Mouse (Mus musculus): ENCODE measurements around the gene Bcat2.

GRCm38 (mm10) chr7:45591880-45592279 is 21.9 kb downstream of the Bcat2 start:
- TF ChIP-seq POLR2A (IDR thresholded peaks at IDR 0.05; ENCODE audit: control insufficient read depth, low read depth, low read length), result no peak
- TF ChIP-seq CTCF (IDR thresholded peaks at IDR 0.05; ENCODE audit: control insufficient read depth, insufficient read depth, insufficient replicate concordance, low read depth, low read length), result no peak

Measured in testis, adult 2 months (tissue).